Mouse (Mus musculus): ENCODE measurements around the gene Trnau1ap.
"Not testable (repeated sequence)": the region's sequence is repeated elsewhere in the genome, so short reads cannot be mapped to it uniquely, and the experiment has no call there.

Trnau1ap gene

DNA sequence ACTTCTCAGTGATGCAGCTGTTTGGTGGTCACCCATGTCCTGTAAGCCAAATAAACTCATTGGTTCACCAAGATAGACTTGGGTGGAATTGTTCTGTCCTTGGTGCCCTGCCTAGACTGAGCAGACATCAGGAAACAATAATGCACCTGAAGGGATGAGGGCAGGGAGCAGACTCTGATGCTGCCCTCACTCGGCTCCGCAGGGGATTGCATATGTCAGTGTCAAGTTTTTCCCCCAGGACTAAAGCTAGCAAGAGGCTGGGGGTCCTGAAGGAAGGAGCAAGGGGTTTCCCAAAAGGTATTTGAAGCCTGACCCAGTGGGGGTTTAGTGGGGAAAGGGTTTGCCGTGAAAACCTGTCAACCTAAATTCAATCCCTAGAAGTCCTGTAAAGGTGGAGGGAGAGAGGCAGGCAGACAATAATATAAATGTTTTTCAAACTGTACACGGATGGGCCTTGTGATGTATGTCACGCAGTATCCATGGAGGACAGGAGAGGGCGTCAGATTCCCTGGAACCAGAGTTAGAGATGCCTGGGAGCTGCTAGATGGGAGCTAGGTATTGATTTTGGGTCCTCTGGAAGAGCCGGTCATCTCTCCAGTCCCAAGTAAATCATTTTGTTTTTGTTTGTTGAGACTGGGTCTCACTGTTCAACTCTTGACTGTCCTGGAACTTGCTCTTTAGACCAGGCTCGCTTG, 33.5 kb downstream of the Trnau1ap start:
- DNase-seq = no peak

DNA sequence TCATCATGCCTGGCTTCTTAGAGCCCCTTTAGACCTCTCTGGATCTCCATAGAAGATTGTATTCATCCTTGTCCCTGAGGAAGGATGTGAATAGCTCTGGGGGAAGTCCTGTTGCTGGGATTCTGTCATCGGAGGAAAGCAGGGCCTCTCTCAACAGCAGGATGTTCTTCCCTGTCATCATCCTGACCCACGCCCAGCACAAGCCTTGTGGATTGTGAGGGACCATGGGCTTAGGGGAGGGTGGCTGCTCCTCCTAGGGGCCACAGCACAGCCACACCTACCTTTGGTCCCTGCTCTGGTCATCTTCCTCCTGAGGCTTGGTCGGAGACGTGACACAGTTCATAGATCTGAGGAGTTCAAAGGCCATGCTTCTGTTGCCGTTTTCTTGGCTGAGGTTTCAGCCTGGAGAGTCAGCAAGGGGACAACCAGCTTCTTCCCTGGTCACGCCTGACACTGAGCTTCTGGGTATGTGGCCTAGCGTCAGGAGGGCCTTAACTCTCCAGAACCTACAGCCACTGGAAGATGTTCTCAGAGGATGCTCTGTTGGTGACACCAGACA, 35.6 kb downstream of the Trnau1ap start:
- no peak for DNase-seq

DNA sequence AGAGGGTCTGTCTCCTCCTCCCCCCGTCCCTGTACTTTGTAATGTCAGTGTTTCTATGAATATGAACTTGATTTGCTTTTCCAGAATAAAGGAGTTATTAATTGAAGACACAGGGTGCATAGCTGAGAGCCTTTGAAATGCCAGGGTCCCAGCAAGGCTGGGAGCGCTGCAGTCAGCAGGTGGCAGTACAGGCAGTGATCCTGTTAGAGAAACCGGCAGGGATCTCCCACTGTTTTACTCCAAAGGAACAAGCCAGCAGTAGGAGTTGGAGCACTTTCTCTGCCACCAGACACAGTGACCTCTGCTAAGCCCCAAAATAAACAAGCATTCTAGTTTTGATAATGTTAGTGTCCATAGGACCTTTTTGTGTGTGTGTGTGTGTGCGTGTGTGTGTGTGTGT, 36.4 kb downstream of the Trnau1ap start:
- DNase-seq = no peak

DNA sequence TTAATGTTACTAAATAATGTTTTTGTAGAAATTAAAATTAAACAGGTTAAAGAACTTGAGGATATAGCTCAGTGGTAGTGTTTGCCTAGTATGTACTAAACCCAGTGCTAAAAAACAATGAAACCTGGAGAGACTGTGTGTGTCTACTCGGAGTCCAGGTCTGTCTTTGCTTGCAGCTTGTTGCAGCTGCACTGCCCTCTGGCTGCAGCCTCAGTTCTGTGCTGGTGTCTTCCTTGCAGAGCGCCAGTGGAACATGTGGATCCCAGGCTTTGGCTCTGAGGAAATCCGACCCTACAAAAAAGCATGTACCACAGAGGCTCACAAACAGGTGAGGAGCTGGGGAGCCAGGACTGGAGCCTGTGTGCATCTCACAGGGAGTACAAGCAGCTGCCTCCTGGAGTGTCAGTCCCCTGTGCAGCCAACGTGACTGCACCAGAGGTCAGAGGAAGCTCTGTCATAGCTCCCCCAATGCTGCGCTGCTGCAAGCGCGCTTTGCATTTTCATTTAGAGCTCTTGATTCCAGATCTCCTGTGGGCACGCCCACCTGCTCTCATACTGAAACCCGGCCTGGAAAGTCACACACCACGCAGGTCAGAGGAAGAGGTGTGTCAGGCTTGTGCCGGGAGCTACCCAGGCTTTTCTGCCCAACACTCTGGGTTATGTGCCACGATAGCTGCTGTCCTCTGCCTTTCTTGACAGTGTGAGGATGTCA, 37.6 kb downstream of the Trnau1ap start:
- no peak for DNase-seq

DNA sequence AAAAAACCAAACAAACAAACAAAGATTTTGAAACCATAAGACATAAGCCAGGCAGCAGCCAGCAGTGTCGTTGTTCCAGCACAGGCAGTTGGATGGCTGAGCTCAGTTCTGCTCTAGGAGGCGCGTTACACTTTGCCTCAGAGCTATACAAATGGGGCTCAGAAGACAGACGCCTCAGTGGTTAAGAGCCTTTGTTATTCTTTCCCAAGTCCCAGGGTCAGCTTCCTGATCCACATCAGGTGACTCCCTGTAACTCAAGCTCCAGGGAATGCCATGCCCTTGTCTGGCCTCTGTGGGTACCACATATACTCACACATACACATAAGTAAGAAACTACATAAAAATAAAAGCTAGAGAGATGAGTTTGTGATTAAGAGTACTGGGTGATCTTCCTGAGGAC, 38.3 kb downstream of the Trnau1ap start:
- no peak for DNase-seq

DNA sequence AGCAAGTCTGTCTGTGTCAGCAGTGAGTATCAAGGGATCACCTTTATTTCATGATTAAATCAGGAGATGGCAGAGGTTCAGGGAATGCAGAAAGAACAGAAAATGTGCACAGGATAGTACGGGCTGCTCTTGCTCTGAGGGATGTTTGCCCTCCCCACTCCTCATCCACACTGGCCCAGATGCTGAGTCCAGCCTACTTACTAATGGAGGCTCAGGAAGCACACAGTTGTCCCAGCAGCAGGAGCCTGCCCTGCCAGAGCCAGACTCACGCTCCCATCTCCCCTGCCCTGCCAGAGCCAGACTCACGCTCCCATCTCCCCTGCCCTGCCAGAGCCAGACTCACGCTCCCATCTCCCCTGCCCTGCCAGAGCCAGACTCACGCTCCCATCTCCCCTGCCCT, 40.5 kb downstream of the Trnau1ap start:
- DNase-seq = not testable (repeated sequence)

DNA sequence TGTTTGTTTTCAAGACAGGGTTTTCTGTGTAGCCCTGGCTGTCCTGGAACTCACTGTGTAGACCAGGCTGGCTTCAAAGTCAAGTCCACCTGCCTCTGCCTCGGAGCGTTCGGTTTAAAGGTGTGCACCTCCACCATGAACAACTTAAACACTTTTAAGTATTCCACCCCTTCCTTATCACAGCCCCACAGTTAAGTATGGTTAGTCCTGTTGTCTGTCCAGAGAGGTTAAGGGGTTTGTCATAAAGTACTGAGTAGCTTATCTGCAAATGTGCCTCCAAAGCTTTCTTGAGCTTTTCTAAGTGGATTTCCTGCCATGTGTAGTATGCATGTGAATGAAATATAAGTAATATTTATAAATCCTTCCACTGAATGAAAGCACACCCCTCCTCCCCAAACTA, 53.4 kb downstream of the Trnau1ap start:
- no peak for DNase-seq

DNA sequence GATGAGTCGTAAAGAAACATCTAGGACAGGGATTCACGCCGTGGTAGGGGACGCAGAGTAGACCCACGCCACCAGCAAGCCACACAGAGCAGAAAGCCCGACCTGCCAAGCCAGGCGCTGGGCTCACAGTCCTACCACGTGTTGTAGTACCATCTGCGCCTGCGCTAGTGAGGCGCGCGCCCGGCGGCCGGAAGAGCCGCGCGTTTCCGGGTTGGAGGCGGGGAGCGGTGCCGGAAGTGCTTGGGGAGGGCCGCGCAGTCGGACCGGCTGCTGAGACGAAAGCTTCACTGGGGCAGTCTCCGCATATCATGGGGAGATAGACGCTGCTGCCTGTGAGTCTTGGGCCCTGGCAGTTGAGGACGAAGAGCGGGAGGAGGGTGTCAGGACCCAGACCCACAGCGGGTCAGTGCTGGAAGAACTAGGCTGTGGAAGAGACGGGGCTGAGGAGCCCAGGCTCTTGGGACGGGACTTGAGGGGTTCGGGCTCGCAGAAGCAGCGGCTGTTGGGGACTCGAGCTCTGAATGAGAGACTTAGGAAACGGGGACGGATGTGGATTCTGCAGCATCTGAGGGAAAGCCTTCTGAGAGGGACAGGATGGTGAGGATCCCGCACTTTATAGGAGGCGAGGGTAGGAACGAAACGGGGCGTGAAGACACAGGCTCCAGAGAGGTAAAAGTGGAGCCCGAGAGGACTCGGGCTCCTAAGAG, 55.0 kb downstream of the Trnau1ap start, which contains the start of gene Taf12:
Gene Taf12 (plus strand): TSS at position 220 of the 707 bp plus-strand sequence.
- peak; percentile 92 for DNase-seq

DNA sequence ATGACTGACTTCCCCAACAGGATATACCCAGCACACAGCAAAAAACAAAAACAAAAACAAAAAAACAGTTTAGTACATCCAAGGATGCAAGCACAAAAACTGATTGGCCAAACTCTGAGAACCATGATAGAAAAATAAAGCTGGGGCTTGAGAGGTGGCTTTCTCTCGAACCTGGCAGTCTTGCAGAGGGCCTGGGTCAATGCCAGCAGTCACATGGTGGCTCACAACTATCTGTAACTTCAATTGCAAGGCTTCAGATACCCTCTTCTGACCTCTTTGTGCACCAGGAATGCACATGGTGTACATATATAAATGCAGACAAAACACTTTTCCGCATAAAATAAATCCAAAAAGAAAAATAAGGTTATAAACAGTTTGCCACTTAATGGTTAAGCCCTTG, 56.2 kb downstream of the Trnau1ap start:
- peak; percentile 48 for DNase-seq

DNA sequence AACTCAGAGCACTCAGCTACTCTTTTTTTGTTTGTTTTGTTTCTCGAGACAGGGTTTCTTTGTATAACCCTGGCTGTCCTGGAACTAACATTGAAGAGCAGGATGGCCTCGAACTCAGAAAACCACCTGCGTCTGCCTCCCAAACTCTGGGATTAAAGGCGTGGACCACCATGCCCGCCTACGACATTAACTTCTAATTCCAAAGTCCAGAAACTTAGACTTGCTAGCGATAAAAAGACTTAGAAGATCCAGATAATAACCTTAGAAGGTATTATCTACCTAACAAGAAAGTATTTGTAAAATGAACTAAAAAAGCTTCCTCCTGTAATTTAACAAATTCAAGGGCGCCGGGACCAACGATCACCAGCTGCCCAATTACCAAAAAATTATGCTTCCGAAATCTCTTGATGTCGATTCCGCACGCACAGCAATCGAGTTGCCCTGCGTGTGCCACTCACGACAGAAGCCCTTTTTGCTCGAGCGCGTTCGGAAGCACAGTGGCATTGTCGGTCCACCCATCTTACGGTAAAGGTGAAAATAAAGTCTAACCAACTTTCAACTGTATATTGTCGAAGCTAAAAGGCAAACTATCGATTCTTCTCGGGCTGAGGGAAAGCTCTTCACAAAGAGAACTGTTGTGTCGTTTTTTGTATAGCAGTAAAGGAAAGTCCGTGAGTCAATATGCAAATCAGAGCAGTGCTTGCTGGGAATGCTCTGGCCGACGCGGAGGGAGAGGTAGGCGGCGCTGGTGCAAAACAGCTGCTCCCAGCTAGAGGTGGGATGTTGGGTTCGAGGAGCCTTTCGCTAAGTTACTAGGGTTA, 59.4 kb downstream of the Trnau1ap start:
- peak; percentile 90 for DNase-seq

DNA sequence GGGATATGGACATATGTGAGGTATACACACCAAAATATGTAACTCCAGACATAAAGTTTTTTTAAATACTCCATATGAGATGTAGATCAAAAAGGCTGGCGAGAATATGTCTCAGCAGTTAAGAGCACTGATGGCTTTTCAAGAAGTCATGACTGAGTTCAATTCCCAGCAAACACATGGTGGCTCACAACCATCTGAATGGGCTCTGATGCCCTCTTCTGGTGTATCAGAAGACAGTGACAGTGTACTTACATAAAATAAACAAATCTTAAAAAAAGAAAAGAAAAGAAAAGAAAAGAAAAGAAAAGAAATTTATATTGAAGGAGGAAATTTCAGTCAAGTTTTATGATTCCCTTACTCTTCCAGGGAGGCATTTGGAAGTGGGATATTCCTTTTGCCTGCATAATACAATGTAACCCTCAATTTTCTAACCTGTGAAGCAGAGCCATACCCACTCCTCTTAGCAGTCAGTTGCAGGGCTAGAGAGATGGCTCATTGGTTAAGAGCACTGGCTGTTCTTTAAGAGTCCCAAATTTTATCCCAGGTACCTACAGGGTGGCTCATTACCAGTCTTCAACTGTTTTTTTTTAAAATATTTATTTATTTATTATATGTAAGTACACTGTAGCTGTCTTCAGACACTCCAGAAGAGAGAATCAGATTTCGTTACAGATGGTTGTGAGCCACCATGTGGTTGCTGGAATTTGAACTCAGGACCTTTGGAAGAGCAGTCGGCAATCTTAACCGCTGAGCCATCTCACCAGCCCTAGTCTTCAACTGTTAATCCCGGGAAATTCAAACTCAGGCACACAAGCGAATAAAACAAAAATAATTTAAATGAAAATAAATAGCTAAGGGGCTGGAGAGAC, 60.2 kb downstream of the Trnau1ap start:
- DNase-seq = no peak

DNA sequence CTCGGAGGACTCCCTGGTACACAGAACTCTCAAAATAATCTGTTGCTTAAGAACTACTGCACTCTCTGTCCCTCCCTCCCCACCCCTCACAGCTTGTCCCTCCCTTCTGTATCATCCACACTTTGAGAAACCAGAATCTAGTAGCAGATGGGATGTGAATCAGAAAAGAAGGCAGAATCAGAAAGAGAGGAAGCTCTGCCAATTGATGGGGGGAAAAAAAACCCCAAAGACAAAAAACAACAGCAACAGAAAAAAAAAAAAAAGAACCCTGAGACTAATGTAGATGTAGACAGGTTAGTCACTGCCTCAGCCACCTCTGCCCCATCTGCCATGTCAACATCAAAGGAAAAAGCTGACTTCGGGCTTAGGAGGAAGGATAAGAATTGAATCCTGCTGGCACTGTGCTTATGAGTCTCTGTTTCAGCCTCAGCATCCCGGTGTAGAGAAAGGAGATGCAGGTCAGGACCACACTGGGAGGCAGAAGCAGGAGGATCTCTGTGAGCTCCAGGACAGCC, 62.4 kb downstream of the Trnau1ap start:
- no peak for DNase-seq

DNA sequence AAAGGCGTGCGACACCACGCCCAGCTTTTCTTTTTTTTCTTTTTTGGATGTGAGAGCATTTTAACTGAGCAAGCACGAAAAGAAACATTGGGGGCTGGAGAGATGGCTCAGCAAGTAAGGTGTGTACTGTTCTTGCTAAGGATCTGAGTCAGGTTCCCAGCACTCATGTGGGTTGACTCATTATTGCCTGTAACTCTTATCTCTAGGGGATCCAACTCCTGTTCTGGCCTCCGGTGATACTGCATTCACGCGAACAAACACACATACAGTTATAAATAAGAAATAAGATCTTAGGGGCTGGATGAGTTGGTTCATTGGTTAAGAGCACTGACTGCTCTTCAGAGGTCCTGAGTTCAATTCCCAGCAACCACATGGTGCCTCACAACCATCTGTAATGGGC, 66.0 kb downstream of the Trnau1ap start:
- peak; percentile 20 for DNase-seq

DNA sequence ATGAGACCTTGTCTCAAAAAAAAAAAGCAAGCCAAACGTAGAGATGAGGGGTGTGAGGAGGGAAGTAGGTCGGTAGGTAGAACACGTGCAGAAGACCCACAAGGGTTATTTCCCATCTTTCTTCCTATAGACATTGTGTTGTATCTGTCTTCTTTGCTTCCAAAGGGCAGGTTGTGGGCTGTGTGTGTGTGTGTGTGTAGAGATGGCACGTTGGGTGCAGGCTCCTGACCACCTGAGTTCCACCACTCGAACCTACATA, 67.1 kb downstream of the Trnau1ap start:
- DNase-seq = no peak
